Mouse (Mus musculus) bone marrow macrophage, adult 2 months (primary cell): ENCODE results near the gene Guk1. TPM values are rescaled to one million over a fixed set of nuclear protein-coding genes. Genes with fewer than 3 reads are reported as not detected.
"Not testable (repeated sequence)": the region's sequence is repeated elsewhere in the genome, so short reads cannot be mapped to it uniquely, and the experiment has no call there.

Source experiments
- H3K27ac ChIP-seq: 2 replicates; pipeline ENCODE4 v1.5.1; 2012; ENCODE audit warnings: low read depth, low read length; ENCODE audit not compliant: insufficient read depth
- H3K4me1 ChIP-seq: 2 replicates; pipeline ENCODE4 v1.6.1; 2012; ENCODE audit warnings: low read length; ENCODE audit not compliant: control insufficient read depth, insufficient read depth
- H3K4me3 ChIP-seq: 2 replicates; pipeline ENCODE4 v1.5.1; 2012; ENCODE audit warnings: mild to moderate bottlenecking, low read length, moderate library complexity; ENCODE audit not compliant: insufficient read depth
- CTCF ChIP-seq: IDR thresholded peaks from 2 replicates; pipeline ENCODE4 v1.5.1; 2012; ENCODE audit warnings: low read depth, mild to moderate bottlenecking, low read length, moderate library complexity
- POLR2A ChIP-seq: IDR thresholded peaks from 2 replicates; pipeline ENCODE4 v1.6.1; 2012; ENCODE audit warnings: mild to moderate bottlenecking, low read depth, low read length, borderline replicate concordance
- polyA plus RNA-seq: library from polyadenylated mRNA; stranded (reverse); fragments of >200 nt; gene quantifications from 2 replicates; pipeline ENCODE4 v1.2.4, GENCODE M21; 2012; ENCODE audit not compliant: missing spikeins, insufficient read depth, insufficient read length

The Guk1 gene
- polyA plus RNA-seq, 1 experiment: 32.1 TPM

DNA sequence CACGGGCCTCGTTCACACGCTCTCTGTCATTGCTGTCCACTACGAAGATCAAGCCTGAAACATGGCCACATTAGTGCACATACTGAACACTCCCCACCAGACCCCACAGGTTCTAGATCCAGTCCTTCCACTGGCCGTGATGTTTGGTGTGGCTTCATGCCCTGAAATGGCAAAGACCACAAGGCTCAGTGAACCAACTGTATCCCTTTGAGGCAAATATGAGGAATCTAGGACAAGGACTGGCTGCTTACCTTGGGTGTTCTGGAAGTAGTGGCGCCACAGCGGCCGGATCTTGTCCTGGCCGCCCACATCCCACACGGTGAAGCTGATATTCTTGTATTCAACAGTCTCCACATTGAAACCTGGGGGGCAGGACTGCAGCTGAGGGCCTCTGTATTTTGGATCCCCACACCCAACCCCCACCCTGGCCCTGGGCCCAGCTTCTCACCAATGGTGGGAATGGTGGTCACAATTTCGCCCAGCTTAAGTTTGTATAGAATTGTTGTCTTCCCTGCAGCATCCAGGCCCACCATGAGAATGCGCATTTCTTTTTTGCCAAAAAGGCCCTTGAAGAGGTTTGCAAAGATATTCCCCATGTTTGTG, 21.0 kb upstream of the Guk1 start:
- no peak for TF ChIP-seq CTCF
- no peak for TF ChIP-seq POLR2A
- H3K4me1 ChIP-seq: peaks cover 37% of the 10 kb centered on the region
- no peak overlapping the region for H3K27ac ChIP-seq
- H3K4me3 ChIP-seq: no peak overlapping the region

DNA sequence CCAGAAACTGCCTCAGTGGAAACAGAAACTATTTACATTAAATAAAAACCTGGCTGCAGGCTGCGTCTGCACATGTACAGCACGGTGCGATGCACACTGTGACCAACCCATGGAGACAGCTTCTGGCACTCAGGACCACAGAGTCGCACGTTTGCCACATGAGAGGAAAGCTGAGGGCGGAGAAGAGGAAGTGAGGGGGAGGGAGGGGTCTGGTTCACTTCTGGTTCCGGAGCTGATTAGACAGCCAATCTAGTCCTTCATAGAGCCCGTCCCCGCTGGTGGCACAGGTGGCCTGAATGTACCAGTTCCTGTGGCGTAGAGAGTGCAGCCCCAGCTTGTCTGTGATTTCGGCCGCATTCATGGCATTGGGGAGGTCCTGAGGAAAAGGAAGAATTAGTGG, 20.3 kb upstream of the Guk1 start:
- not testable (repeated sequence) for H3K27ac ChIP-seq, H3K4me3 ChIP-seq
- peaks cover 31% of the 10 kb centered on the region for H3K4me1 ChIP-seq

DNA sequence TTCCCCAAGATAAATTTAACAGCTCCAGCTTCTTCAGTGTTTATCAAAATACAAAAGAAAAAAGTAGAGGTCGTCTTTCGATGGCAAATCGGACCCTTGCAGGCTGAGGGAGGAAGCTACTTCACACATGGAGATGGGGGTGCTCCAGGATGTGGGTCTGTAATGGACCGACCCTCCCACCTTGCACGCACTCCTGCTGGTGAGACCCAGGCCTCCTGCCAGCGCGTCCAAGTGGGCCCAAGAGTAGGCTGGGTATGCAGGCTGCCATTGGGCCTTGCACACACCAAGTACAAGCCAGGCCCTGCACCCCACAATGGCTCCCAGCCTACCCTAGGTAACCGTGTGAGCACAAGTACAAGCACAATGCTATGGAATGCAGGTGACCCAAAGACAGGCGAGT, 19.5 kb upstream of the Guk1 start:
- peaks cover 24% of the 10 kb centered on the region for H3K4me1 ChIP-seq
- H3K27ac ChIP-seq, H3K4me3 ChIP-seq: not testable (repeated sequence)

DNA sequence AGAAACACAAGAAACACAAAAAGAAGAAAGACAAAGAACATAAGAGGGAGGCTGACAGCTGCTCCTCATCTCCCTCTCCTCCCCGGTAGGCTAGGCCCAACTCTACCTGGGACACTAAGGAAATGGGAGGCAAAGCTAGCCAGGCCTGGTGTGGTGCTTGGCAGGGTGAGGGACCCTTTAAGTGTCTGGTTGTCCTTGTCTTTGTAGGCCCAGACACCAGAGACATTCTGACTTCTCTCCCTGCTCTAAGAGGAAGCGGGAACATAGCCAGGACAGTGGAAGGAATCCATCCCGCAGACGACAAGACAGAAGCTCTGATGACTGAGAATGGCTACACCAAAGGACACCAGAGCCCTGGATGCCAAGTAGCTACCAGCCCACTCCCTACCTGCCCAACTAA, 18.0 kb upstream of the Guk1 start:
- Histone ChIP-seq H3K4me3 (no peak overlapping the region), H3K27ac (no peak overlapping the region), H3K4me1 (peaks cover 18% of the 10 kb centered on the region)
- no peak for TF ChIP-seq POLR2A
- no peak for TF ChIP-seq CTCF

DNA sequence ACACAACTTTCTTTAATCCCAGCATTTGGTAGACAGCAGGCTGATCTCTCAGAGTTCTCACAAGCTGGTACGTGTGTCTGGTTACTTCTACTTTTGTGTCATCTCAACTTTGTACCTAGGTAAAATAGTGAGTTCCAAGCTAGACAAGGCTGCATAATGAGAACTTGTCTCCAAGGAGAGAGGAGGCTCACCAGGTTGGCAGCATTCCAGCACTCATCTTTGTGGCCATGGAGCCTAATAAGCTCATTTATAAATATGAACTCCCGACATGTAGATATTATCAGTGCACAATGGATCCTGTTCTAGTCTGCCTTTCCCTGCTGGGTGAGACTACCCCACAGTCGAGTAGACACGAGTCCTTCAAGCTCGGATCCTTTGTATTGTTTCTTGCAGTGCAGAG, 17.6 kb upstream of the Guk1 start:
- Histone ChIP-seq H3K27ac (no peak overlapping the region), H3K4me1 (peaks cover 18% of the 10 kb centered on the region), H3K4me3 (peak overlapping the region; percentile 96; the same call in 1 of the 2 replicates)
- no peak for TF ChIP-seq POLR2A
- TF ChIP-seq CTCF: no peak

DNA sequence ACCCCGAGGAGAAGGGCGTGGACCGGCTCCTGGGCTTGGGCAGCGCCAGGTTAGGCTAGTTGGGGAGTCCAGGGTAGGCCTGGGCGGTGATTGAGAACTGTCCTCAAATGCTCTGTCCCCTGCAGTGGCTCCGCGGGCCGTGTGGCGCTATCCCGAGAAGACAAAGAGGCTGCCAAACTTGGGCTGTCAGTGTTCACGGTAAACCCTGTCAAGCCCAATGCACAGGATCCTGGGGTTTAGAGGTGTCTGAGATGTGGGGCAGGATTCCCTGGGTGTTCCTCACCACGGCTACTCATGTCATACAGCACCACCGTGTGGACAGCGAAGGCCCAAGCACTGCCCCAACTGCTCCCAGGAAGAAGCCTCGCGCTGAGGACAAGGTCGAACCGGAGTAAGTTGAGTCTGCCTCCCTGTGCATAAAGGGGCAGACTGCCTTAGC, 17.0 kb upstream of the Guk1 start:
- TF ChIP-seq POLR2A (no peak), CTCF (peak; percentile 46; the same call in 1 of the 2 replicates)
- Histone ChIP-seq H3K4me1 (peaks cover 17% of the 10 kb centered on the region), H3K4me3 (peak overlapping the region; percentile 96), H3K27ac (no peak overlapping the region)

DNA sequence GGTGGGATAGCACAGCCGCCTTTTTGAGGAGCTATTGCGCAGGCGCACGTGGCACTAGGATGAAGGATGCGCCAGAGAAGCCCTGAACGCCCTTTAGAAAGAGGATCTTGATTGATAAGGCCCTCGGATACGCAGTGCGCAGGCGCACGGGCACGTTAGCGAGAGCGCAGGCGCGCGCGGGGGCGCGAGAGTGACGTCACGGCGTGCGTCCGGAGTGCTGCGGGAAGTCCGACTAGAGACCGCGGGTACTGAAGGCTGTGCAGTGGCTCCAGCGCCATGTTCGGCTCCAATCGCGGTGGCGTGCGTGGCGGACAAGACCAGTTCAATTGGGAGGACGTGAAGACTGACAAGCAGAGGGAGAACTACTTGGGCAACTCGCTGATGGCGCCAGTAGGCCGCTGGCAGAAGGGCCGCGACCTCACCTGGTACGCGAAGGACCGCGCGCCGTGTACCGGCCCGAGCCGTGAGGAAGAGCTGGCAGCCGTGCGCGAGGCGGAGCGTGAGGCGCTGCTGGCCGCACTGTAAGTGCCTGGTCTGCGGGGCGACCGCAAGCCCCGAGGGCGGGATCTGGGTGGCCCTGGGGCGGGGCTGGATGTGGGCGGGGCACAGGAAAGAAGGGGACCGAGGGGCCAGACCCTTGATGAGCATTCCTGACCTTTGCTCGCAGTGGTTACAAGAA, 16.3 kb upstream of the Guk1 start, which contains the start of gene 2310033P09Rik:
2310033P09Rik (plus strand) TSS at position 169 of the 679 bp plus-strand sequence.
- no peak for TF ChIP-seq CTCF
- TF ChIP-seq POLR2A: no peak
- peaks cover 12% of the 10 kb centered on the region for H3K4me1 ChIP-seq
- peak within 1 kb of the TSS; percentile 84 for H3K27ac ChIP-seq
- H3K4me3 ChIP-seq: peak within 1 kb of the TSS; percentile 96

DNA sequence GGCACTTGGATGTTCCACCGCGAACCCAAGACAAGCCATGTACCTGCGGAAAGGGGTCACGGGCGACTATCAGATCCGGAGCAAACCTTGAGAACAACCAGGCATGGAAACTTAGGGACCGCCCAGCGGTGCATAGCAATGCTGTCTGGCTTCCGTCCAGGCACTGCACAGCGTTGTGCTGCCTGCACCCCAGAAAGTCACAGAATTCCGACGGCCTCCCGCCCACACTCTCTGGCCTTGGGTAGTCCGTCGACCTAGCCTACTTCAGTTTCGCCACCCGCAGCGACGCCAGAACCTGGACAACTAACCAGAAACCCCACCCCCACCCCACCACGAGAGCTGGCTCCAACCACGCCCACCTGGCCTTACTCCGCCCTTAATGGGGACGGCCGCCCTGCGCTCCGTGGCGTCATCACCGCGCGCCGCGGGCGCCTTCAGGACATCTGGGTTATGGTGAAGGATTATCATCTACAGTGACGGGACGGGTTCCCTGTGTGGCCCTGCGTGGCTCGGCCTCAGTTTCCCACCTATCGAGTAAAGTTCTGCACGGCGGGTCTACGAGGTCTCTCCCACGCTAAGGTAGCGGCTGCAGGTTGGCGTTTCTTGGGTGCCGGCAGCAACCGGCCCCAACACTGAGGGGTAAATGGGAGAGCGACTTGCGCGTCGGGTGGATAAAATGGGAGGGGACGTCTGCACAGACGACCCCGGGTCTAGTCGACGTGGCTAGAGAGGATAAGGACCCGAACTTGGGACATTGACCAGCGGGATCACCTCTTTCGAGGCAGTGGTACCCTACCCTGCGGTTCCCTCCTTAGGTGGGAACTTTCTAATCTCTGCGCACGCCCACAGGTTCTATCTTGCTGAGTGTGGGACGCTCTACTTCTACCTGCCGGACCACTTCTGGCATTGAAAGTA, 10.3 kb upstream of the Guk1 start, which contains the start of gene Mrpl55:
Mrpl55 (plus strand) TSS at position 406 of the 915 bp plus-strand sequence.
- TF ChIP-seq CTCF: no peak
- TF ChIP-seq POLR2A: 0 out of 2 replicates have a peak, but pooled peaks have one; percentile 14
- peaks cover 15% of the 10 kb centered on the region for H3K4me1 ChIP-seq
- H3K4me3 ChIP-seq: peak within 1 kb of the TSS; percentile 77
- peak within 1 kb of the TSS; percentile 79 for H3K27ac ChIP-seq

DNA sequence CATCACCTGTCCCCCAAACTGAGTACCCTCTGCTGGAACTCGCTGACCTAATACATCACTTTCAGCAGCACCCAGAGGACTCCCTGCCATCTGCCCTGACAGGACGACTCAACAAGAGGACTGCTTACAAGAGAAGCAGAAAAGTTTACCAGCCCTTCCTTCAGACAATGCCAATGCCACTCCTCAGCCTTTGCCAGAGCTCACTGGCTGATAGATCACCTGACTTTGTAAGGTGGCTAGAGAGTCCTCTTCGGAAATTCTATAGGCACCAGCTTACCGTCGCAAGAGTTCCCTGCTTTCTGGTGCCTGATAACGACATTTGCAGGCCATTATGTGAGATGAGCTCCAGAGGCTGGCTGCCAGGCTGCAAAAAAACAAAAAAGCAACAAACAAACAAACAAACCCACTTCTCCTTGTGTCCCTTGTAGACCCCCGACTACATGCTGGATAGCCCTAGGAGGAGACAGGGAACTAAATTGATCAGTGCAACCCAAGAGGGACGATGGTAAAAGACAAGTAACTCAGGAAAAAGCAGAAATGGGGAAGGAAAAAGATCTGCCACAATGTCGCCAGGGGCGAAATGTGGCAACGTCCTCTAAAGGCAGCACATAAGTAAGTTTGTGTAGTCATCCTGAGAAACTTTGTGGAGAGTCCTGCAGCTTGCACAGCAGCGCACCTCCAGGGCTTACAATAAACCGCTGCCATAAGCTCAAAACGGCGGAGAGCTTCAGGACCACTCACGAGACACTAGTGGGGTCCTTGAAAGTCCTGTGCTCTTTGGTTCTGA, 9.4 kb upstream of the Guk1 start:
- TF ChIP-seq CTCF: no peak
- TF ChIP-seq POLR2A: no peak
- Histone ChIP-seq H3K4me3 (peak overlapping the region; percentile 77), H3K4me1 (peaks cover 15% of the 10 kb centered on the region), H3K27ac (peak overlapping the region; percentile 79)
